Mouse (Mus musculus): Measurements from ENCODE around the gene Pigo. TPM values are rescaled to one million over a fixed set of nuclear protein-coding genes. Genes with fewer than 3 reads are reported as not detected.

Gene Pigo
- polyA plus RNA-seq, 1 experiment, result 22.3 TPM

- H3K36me3 ChIP-seq (ENCODE audit: control insufficient read depth, insufficient read depth, low read length, poor library complexity, severe bottlenecking), result no peaks in the 10 kb centered on the region
- H3K4me3 ChIP-seq (ENCODE audit: low read depth, low read length), result peak within 1 kb of the TSS; percentile 73
- H3K27ac ChIP-seq (ENCODE audit: insufficient read depth, low read length), result peak within 1 kb of the TSS; percentile 22; the same call in 1 of the 2 replicates
- H3K9ac ChIP-seq (ENCODE audit: low read depth, poor library complexity, severe bottlenecking), result no peak within 1 kb of the TSS
- H3K27me3 ChIP-seq (ENCODE audit: control insufficient read depth, insufficient read depth, low read length, poor library complexity, severe bottlenecking), result no peaks in the 10 kb centered on the region
- H3K4me1 ChIP-seq (ENCODE audit: control insufficient read depth, insufficient read depth, low read length), result no peaks in the 10 kb centered on the region
- H3K9me3 ChIP-seq (replicated peaks; ENCODE audit: control insufficient read depth, insufficient read depth, low read length, poor library complexity, severe bottlenecking), result no peaks in the 10 kb centered on the region
- TF ChIP-seq POLR2A (IDR thresholded peaks at IDR 0.05; ENCODE audit: insufficient read depth, low read length) (no peak), EP300 (IDR thresholded peaks at IDR 0.05; ENCODE audit: insufficient read depth, low read depth, low read length) (no peak), CTCF (IDR thresholded peaks at IDR 0.05; ENCODE audit: low read depth, low read length) (no peak)
These were observed 20.2 kb upstream of the Pigo start, which contains the start of gene Fam214b for GRCm38 (mm10) chr4:43045659-43046302. Fam214b (minus strand) TSS chr4:43046220.

GRCm38 (mm10) chr4:43045285-43045658, 19.7 kb upstream of the Pigo start:
- Histone ChIP-seq H3K27ac (ENCODE audit: insufficient read depth, low read length) (peak overlapping the region; percentile 22; the same call in 1 of the 2 replicates), H3K36me3 (ENCODE audit: control insufficient read depth, insufficient read depth, low read length, poor library complexity, severe bottlenecking) (no peaks in the 10 kb centered on the region), H3K9me3 (replicated peaks; ENCODE audit: control insufficient read depth, insufficient read depth, low read length, poor library complexity, severe bottlenecking) (no peaks in the 10 kb centered on the region), H3K27me3 (ENCODE audit: control insufficient read depth, insufficient read depth, low read length, poor library complexity, severe bottlenecking) (no peaks in the 10 kb centered on the region), H3K4me1 (ENCODE audit: control insufficient read depth, insufficient read depth, low read length) (no peaks in the 10 kb centered on the region), H3K9ac (ENCODE audit: low read depth, poor library complexity, severe bottlenecking) (no peak overlapping the region), H3K4me3 (ENCODE audit: low read depth, low read length) (peak overlapping the region; percentile 59)
- TF ChIP-seq EP300 (IDR thresholded peaks at IDR 0.05; ENCODE audit: insufficient read depth, low read depth, low read length), result no peak

GRCm38 (mm10) chr4:43044673-43045072, 19.1 kb upstream of the Pigo start:
- no peak overlapping the region for H3K9ac ChIP-seq (ENCODE audit: low read depth, poor library complexity, severe bottlenecking)
- no peaks in the 10 kb centered on the region for H3K27me3 ChIP-seq (ENCODE audit: control insufficient read depth, insufficient read depth, low read length, poor library complexity, severe bottlenecking)
- TF ChIP-seq CTCF (IDR thresholded peaks at IDR 0.05; ENCODE audit: low read depth, low read length) (no peak), POLR2A (IDR thresholded peaks at IDR 0.05; ENCODE audit: insufficient read depth, low read length) (no peak), EP300 (IDR thresholded peaks at IDR 0.05; ENCODE audit: insufficient read depth, low read depth, low read length) (no peak)
- H3K4me3 ChIP-seq (ENCODE audit: low read depth, low read length), result no peak overlapping the region
- H3K27ac ChIP-seq (ENCODE audit: insufficient read depth, low read length), result 0 out of 2 replicates have a peak overlapping the region, but pooled peaks have one; percentile 58
- H3K36me3 ChIP-seq (ENCODE audit: control insufficient read depth, insufficient read depth, low read length, poor library complexity, severe bottlenecking), result no peaks in the 10 kb centered on the region
- no peaks in the 10 kb centered on the region for H3K4me1 ChIP-seq (ENCODE audit: control insufficient read depth, insufficient read depth, low read length)
- no peaks in the 10 kb centered on the region for H3K9me3 ChIP-seq (replicated peaks; ENCODE audit: control insufficient read depth, insufficient read depth, low read length, poor library complexity, severe bottlenecking)

- no peak for TF ChIP-seq EP300 (IDR thresholded peaks at IDR 0.05; ENCODE audit: insufficient read depth, low read depth, low read length)
- TF ChIP-seq POLR2A (IDR thresholded peaks at IDR 0.05; ENCODE audit: insufficient read depth, low read length), result no peak
- no peak for TF ChIP-seq CTCF (IDR thresholded peaks at IDR 0.05; ENCODE audit: low read depth, low read length)
- H3K4me3 ChIP-seq (ENCODE audit: low read depth, low read length), result no peak overlapping the region
- peak overlapping the region; percentile 58 for H3K27ac ChIP-seq (ENCODE audit: insufficient read depth, low read length)
- H3K9ac ChIP-seq (ENCODE audit: low read depth, poor library complexity, severe bottlenecking), result no peak overlapping the region
- H3K27me3 ChIP-seq (ENCODE audit: control insufficient read depth, insufficient read depth, low read length, poor library complexity, severe bottlenecking), result no peaks in the 10 kb centered on the region
- no peaks in the 10 kb centered on the region for H3K9me3 ChIP-seq (replicated peaks; ENCODE audit: control insufficient read depth, insufficient read depth, low read length, poor library complexity, severe bottlenecking)
- H3K4me1 ChIP-seq (ENCODE audit: control insufficient read depth, insufficient read depth, low read length), result no peaks in the 10 kb centered on the region
- H3K36me3 ChIP-seq (ENCODE audit: control insufficient read depth, insufficient read depth, low read length, poor library complexity, severe bottlenecking), result no peaks in the 10 kb centered on the region
These were observed 18.2 kb upstream of the Pigo start for GRCm38 (mm10) chr4:43043644-43044357.

GRCm38 (mm10) chr4:43040881-43041547, 15.4 kb upstream of the Pigo start:
- Histone ChIP-seq H3K27ac (ENCODE audit: insufficient read depth, low read length) (no peak overlapping the region), H3K36me3 (ENCODE audit: control insufficient read depth, insufficient read depth, low read length, poor library complexity, severe bottlenecking) (no peaks in the 10 kb centered on the region), H3K9ac (ENCODE audit: low read depth, poor library complexity, severe bottlenecking) (no peak overlapping the region), H3K9me3 (replicated peaks; ENCODE audit: control insufficient read depth, insufficient read depth, low read length, poor library complexity, severe bottlenecking) (no peaks in the 10 kb centered on the region), H3K4me3 (ENCODE audit: low read depth, low read length) (no peak overlapping the region), H3K27me3 (ENCODE audit: control insufficient read depth, insufficient read depth, low read length, poor library complexity, severe bottlenecking) (no peaks in the 10 kb centered on the region), H3K4me1 (ENCODE audit: control insufficient read depth, insufficient read depth, low read length) (no peaks in the 10 kb centered on the region)
- no peak for TF ChIP-seq EP300 (IDR thresholded peaks at IDR 0.05; ENCODE audit: insufficient read depth, low read depth, low read length)
- no peak for TF ChIP-seq CTCF (IDR thresholded peaks at IDR 0.05; ENCODE audit: low read depth, low read length)
- no peak for TF ChIP-seq POLR2A (IDR thresholded peaks at IDR 0.05; ENCODE audit: insufficient read depth, low read length)
